Mouse (Mus musculus) liver, postnatal 0 days (tissue): Measurements from ENCODE around the gene Helz2. TPM values are rescaled to one million over a fixed set of nuclear protein-coding genes. Genes with fewer than 3 reads are reported as not detected.
"Not testable (repeated sequence)": the region's sequence is repeated elsewhere in the genome, so short reads cannot be mapped to it uniquely, and the experiment has no call there.

Experiments used
- ATAC-seq: fragments of 200-750 bp; cut with Nextera tagmentation; 2 replicates; pipeline ENCODE4 v1.8.0; 2017; ENCODE audit warnings: mild to moderate bottlenecking, moderate library complexity
- DNase-seq: peaks from one replicate; pipeline ENCODE4 v3.0.0-alpha.2; 2016
- H3K27ac ChIP-seq: fragments of 300-500 bp; sonication (generic); 2 replicates; pipeline ENCODE4 v1.5.1; 2014; ENCODE audit warnings: antibody characterized with exemption, moderate library complexity, mild to moderate bottlenecking, low read depth
- H3K27me3 ChIP-seq: fragments of 300-500 bp; sonication (generic); 2 replicates; pipeline ENCODE4 v1.6.1; 2014; ENCODE audit warnings: low read length, control low read depth, mixed read lengths; ENCODE audit not compliant: insufficient read depth
- H3K36me3 ChIP-seq: fragments of 300-500 bp; sonication (generic); replicated peaks from 2 replicates; pipeline ENCODE4 v1.6.1; 2014; ENCODE audit warnings: mild to moderate bottlenecking, control low read depth, low read length, moderate library complexity, mixed read lengths; ENCODE audit not compliant: insufficient read depth
- H3K4me1 ChIP-seq: fragments of 300-500 bp; sonication (generic); 2 replicates; pipeline ENCODE4 v1.6.1; 2014; ENCODE audit warnings: antibody characterized with exemption, mild to moderate bottlenecking, control low read depth; ENCODE audit not compliant: insufficient read depth
- H3K4me2 ChIP-seq: fragments of 300-500 bp; sonication (generic); 2 replicates; pipeline ENCODE4 v1.6.1; 2014; ENCODE audit warnings: low read depth, mild to moderate bottlenecking, low read length, moderate library complexity, mixed read lengths
- H3K4me3 ChIP-seq: fragments of 300-500 bp; sonication (generic); 2 replicates; pipeline ENCODE4 v1.5.1; 2014; ENCODE audit warnings: low read depth, low read length
- H3K9ac ChIP-seq: fragments of 300-500 bp; sonication (generic); replicated peaks from 2 replicates; pipeline ENCODE4 v1.6.1; 2014; ENCODE audit warnings: mild to moderate bottlenecking, moderate library complexity
- H3K9me3 ChIP-seq: fragments of 300-500 bp; sonication (generic); 2 replicates; pipeline ENCODE4 v1.6.1; 2016; ENCODE audit warnings: mild to moderate bottlenecking, control low read depth, low read length, mixed read lengths
- CTCF ChIP-seq: sonication (generic); IDR thresholded peaks from 2 replicates; pipeline ENCODE4 v1.5.1; 2016; ENCODE audit warnings: antibody characterized with exemption, low read depth
- EP300 ChIP-seq: IDR thresholded peaks from 2 replicates; pipeline ENCODE4 v1.6.1; 2016; ENCODE audit warnings: antibody characterized with exemption, low read depth, mild to moderate bottlenecking
- WGBS: fragments of 180-500 bp; shearing (Covaris S2); extraction: QIAGEN DNeasy Blood & Tissue Kit; methylation state at CpG from one replicate; pipeline ENCODE4 v1.1.7; 2014; ENCODE audit not compliant: insufficient replicate concordance; 5-methylcytosine and 5-hydroxymethylcytosine counted together
- polyA plus RNA-seq: library from polyadenylated mRNA; unstranded; fragments of >200 nt; fragmentation: Nextera tagmentation; extraction: Ambion mirVana; gene quantifications from 2 replicates; pipeline ENCODE4 v1.2.1, GENCODE M21; 2015

Helz2 gene
- polyA plus RNA-seq, 1 experiment from 2014 or later = 4.2 TPM

DNA sequence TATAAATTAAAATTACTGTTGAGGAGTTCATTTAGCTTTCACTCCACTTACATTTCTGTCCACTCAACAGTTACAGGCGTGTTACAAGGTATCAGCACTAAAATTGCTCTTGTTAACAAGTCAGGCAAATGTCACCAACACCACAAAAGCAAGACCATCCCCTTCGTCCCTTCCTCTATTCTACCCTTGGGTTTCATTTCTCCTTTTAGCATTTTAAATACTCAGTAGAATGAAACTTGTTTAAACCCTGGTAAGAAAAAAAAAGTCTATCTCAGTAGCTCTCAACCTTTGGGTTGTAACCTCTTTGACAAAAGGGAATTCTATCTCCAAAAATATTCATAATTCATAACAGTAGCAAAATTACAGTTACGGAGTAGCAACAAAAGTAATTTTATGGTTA, 48.8 kb downstream of the Helz2 start:
- no peak for TF ChIP-seq EP300
- TF ChIP-seq CTCF = no peak
- WGBS = 43% methylated on average over 3 of the region's 3 CpGs
- no peak for DNase-seq
- ATAC-seq = no peak
- no peak overlapping the region for H3K4me2 ChIP-seq
- H3K9me3 ChIP-seq = no peaks in the 10 kb centered on the region
- no peak overlapping the region for H3K4me3 ChIP-seq
- H3K4me1 ChIP-seq = peaks cover 20% of the 10 kb centered on the region
- H3K36me3 ChIP-seq = no peaks in the 10 kb centered on the region
- no peaks in the 10 kb centered on the region for H3K27me3 ChIP-seq
- H3K27ac ChIP-seq = no peak overlapping the region
- no peak overlapping the region for H3K9ac ChIP-seq

DNA sequence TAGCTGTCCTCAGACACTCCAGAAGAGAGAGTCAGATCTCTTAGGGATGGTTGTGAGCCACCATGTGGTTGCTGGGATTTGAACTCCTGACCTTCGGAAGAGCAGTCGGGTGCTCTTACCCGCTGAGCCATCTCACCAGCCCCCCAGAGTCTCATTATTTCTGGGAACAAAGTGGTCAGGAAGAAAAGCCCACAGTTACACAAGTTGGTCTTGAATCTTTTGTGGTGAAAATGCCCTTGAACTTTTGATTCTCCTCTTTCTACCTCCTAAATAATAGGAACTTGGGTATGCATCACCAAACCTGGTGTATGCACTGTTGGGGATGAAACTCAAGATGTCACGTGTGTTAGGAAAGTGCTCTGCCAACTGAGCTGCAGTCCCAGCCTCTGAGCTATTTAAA, 49.9 kb downstream of the Helz2 start:
- no peak for TF ChIP-seq EP300
- TF ChIP-seq CTCF = no peak
- H3K9ac ChIP-seq = no peak overlapping the region
- no peaks in the 10 kb centered on the region for H3K9me3 ChIP-seq
- H3K4me2 ChIP-seq = no peak overlapping the region
- WGBS = 70% methylated on average over 4 of the region's 4 CpGs
- no peak overlapping the region for H3K27ac ChIP-seq
- no peak overlapping the region for H3K4me3 ChIP-seq
- H3K4me1 ChIP-seq = peaks cover 20% of the 10 kb centered on the region
- no peaks in the 10 kb centered on the region for H3K36me3 ChIP-seq
- no peak for ATAC-seq
- no peak for DNase-seq
- no peaks in the 10 kb centered on the region for H3K27me3 ChIP-seq

DNA sequence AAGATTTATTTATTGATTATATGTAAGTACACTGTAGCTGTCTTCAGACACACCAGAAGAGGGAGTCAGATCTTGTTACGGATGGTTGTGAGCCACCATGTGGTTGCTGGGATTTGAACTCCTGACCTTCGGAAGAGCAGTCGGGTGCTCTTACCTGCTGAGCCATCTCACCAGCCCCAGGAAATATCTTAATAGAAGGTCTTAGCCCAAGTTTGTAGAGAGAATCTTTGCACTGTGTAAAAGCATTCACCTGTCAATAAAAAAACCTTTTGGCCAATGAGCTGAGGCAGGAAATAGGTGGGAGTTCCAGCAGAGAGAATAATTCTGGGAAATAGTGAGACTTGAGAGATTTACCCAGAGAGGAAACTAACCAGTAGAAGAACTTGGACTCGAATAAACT, 50.4 kb downstream of the Helz2 start:
- WGBS = 60% methylated on average over 3 of the region's 4 CpGs
- not testable (repeated sequence) for H3K27ac ChIP-seq, H3K27me3 ChIP-seq, H3K36me3 ChIP-seq, H3K9me3 ChIP-seq, ATAC-seq, H3K9ac ChIP-seq, DNase-seq, H3K4me3 ChIP-seq, H3K4me2 ChIP-seq
- H3K4me1 ChIP-seq = peaks cover 18% of the 10 kb centered on the region

DNA sequence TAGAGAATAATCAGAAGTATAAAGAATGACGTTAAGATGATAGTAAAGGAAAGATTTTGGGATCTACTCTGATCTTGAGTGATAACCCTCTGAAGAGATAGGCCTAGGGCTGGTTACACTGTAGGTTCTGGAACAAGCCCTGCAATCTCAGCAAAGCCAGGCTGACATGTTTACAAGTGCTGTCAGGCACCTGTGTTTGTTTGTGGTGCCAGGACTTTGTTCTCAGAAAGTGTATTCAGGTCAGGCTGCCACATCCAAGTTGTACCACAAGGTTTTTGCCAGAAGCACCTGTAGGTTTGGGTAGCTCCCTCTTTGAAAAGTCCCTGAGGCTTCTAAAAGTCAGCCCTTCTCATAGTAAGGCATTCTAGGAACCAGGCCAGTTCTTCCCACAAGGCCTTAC, 52.5 kb downstream of the Helz2 start:
- no peak overlapping the region for H3K4me3 ChIP-seq
- ATAC-seq (no peak), DNase-seq (no peak)
- peak overlapping the region; percentile 95 for H3K27ac ChIP-seq
- H3K36me3 ChIP-seq = no peaks in the 10 kb centered on the region
- no peak overlapping the region for H3K9ac ChIP-seq
- TF ChIP-seq CTCF (no peak), EP300 (no peak)
- H3K27me3 ChIP-seq = no peaks in the 10 kb centered on the region
- no peaks in the 10 kb centered on the region for H3K9me3 ChIP-seq
- H3K4me1 ChIP-seq = peaks cover 15% of the 10 kb centered on the region
- peak overlapping the region; percentile 99; the same call in 1 of the 2 replicates for H3K4me2 ChIP-seq
- 67% methylated on average over 1 of the region's 1 CpGs for WGBS

DNA sequence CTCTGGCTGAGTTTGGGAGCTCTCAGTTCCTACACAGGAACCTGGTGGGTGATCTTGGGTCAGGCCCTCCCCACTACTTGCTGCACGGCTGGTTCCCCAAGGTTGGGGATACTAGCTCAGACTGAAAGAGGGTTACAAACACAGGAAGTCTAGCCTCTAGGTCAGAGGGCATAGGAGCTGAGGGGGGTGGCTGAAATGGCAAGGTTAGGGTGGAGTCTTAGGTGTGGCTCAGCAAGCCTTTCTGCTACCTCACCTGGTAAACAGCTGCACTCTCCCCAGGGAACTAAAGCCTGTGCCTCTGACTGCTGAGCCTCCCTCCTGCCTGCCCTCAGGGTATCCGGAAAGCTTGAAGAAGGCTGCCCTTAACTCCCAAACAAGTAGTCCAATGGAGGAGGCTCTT, 53.1 kb downstream of the Helz2 start:
- Histone ChIP-seq H3K4me2 (peak overlapping the region; percentile 99), H3K36me3 (no peaks in the 10 kb centered on the region), H3K27me3 (no peaks in the 10 kb centered on the region), H3K27ac (peak overlapping the region; percentile 95), H3K4me3 (no peak overlapping the region), H3K9ac (peak overlapping the region; percentile 41), H3K4me1 (peaks cover 15% of the 10 kb centered on the region), H3K9me3 (no peaks in the 10 kb centered on the region)
- WGBS = 45% methylated on average over 2 of the region's 2 CpGs
- no peak for DNase-seq
- no peak for ATAC-seq
- TF ChIP-seq CTCF (no peak), EP300 (no peak)

DNA sequence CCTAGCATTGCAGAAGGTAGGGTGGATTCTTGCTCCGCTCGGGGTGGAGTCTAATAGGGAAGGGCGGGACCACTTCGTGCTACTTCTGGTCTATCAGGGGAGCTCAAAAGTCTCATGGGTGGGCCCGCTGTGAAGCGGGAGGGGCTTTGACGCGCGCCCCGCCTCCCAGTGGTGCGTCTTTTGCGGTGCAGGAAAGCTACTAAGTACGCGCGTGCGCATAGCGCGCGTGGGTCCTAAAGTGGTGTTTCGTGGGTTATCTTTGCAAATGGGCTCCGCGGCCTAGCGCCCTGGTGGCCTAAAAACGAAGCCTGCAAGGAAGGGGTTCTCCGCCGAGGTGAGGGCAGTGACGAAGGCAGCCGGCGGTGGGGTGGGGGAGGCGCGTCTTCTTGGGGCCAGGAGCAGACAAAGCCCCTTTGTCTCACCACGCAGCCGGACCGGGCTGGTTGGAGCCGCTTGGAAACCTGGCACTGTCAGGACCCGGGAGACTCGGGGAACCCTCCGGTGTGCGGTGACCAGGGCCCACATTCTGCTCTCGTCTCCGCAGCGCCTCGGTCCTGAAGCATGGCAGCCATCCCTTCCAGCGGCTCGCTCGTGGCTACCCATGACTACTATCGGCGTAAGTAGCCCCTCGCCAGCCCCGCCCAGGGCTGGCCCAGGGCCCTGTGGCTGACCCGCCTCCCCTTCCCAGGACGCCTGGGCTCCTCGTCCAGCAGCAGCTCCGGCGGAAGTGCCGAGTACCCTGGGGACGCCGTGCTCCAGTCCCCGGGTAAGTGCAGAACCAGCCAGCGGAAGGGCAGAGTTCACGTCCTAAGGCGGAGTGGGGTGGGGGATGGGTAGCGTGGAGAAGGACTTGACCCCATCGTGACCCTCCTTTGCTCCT, 54.5 kb downstream of the Helz2 start, which contains the start of gene Ppdpf:
Gene Ppdpf (plus strand): TSS at position 127 of the 880 bp plus-strand sequence.
- H3K9ac ChIP-seq = peak within 1 kb of the TSS; percentile 82
- ATAC-seq = peak; percentile 93
- WGBS = under 1% methylated on average over 62 of the region's 64 CpGs

More for the DNA sequence above, 54.5 kb downstream of the Helz2 start, which contains the start of gene Ppdpf:
- Histone ChIP-seq H3K4me1 (peaks cover 15% of the 10 kb centered on the region), H3K4me3 (peak within 1 kb of the TSS; percentile 82), H3K36me3 (no peaks in the 10 kb centered on the region), H3K9me3 (no peaks in the 10 kb centered on the region), H3K27ac (peak within 1 kb of the TSS; percentile 95), H3K4me2 (peak within 1 kb of the TSS; percentile 99), H3K27me3 (no peaks in the 10 kb centered on the region)
- TF ChIP-seq CTCF (peak; percentile 43), EP300 (peak; percentile 40; the same call in 1 of the 2 replicates)
- DNase-seq = peak; percentile 94
